Mouse (Mus musculus) kidney, adult 8-10 months (tissue): ENCODE measurements around the gene Utp4.
A peak's percentile ranks its signal among the peaks of the same experiment; 100 is the strongest.

Source experiments
- DNase-seq, 2 experiments: peaks; one replicate each; pipeline ENCODE4 v3.0.0; 2022

The Utp4 gene

DNA sequence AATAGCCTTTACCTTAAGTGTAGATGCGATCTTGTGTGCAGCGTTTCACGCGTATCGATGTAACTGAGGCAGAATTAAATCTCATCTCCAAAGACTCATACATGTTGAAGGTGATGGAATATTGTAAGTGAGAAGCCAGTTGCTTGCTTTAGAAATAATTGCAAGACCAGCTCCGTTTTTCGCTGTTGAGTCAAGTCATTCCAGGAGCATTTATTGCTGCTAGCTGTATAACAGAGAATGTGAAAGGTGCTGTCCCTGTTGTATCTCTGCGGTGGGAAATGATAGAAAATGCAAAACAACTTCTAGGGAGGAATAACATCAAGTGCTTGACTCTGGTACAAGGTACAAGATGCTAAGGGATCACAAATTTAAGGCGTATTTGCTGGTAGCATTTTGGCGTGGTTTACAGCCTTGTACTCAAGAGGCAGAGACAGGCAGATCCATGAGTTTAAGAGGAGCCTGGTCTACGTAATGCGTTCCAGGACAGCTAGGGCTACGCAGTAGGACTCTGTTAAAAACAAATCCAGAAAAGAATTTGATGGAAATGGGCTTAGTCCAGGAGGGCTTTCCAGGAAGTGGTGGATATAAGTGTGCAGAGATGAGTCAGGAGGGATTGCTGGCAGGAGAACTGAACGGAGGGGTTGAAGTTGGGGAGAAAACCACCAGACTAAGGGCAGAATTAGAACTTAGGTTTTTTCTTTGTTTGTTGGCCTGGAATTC, 43.8 kb downstream of the Utp4 start:
- no peak for DNase-seq

DNA sequence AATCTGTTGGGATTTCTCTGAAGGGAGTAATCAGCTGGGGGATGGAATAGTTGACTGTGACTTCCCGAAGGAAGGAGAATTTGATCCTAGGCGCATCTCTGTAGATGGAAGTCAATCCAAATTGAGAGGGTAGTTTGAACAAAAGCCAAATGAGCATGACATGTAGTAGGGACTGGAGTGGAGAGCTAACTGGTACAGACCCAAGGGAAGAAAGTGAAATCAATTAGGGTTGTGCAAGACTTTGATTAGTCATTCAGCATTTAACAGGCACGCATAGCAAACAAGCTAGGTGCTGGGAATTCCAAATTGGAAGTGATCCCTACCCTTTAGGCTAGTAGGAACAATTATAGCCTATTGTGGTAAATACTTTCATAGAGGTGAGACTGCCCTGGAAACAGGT, 48.4 kb downstream of the Utp4 start:
- no peak for DNase-seq

- no peak for DNase-seq
Measured at GRCm38 (mm10) chr8:106943874-106944418, 50.5 kb downstream of the Utp4 start.

DNA sequence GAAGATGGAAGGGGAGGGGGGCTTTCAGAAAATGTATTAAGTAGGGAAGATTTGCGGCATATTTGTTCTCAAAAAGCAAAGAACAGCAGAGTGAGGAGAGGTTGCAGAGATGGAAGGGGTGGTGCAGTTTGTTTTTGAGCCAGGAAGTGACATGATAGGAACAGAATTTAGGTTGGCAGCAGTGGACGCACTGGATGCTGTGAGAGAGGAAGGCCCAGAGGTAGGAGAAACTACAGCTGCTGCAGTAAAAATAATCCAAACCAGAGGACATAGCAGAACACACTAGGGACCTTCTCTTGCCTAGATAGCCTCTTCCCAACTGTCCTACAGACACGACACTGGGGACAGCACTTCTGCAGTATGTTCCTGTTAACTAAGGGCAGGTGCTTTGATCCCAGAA, 51.3 kb downstream of the Utp4 start:
- DNase-seq: no peak

GRCm38 (mm10) chr8:106948678-106949243, 55.3 kb downstream of the Utp4 start:
- no peak for DNase-seq

DNA sequence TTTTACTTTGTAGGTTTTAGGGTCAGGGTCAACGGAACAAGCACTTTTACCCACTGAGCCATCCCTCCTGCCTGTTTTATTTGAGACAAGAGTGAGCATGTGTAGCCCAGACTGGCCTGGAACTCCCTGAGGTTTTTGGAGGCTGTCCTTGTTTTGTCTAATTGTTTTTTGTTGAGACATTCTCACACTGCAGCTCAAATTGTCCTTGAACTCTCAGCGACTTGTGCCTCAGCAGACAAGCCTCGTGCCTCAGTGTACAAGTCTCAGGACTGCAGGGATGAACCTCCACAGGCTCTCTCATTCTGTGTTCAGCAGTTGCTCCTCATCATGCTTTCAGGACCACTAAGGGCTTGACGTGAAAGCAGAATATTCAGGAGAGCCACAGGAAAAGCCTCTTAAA, 58.3 kb downstream of the Utp4 start:
- DNase-seq: no peak

- no peak for DNase-seq
Measured at GRCm38 (mm10) chr8:106953571-106953970, 60.1 kb downstream of the Utp4 start.

DNA sequence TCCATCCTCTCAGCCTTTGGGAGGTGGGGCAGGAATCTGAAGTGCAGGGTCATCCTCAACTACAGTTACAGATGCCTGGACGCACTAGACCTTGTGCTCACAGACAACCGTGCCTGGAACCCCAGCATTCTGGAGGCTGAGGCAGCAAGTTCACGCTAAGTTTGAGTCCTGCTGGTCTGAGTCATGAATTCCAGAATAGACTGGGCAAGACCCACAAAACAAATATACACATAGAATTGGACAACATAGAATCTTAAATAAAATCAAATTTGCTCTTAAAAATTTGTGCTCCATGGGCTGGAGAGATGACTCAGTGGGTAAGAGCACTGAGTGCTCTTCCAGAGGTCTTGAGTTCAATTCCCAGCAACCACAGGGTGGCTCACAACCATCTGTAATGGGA, 63.6 kb downstream of the Utp4 start:
- DNase-seq: no peak

GRCm38 (mm10) chr8:106958212-106958611, 64.8 kb downstream of the Utp4 start:
- DNase-seq: no peak

DNA sequence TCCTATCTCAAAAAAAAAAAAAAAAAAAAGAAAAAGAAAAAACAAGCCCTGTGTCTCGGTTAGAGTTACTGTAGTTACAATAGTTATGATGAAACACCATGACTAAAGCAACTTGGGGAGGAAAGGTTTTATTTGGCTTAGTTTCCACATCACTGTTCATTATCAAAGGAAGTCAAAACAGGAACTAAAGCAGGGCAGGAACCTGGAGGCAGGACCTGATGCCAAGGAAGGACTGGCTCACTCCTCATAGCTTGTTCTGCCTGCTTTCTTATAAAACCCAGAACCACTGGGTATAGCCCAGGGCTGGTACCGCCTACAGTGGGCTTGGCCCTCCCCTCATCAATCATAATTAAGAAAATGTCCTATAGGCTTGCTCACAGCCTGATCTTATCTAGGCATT, 66.2 kb downstream of the Utp4 start:
- DNase-seq: no peak

DNA sequence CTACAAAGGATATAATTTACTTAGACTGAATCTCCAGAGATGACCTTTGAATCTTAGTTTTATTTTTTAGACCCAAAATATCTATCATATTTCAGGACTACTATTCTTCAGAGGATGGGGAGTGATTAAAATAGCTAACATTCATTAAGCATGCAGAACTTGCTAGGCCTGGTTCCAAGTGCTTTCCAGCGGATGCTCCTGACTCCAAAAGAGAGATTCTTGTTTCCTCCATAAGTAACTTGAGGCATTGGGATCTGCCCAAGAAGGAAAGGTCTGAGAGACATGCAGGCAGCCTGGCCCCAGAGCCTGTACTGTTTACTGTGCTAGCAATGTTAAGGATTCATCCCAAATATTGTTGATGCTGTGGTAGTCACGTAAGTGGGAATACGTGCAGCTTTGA, 68.9 kb downstream of the Utp4 start:
- DNase-seq: peak in 1 of 2 experiments; percentile 29

DNA sequence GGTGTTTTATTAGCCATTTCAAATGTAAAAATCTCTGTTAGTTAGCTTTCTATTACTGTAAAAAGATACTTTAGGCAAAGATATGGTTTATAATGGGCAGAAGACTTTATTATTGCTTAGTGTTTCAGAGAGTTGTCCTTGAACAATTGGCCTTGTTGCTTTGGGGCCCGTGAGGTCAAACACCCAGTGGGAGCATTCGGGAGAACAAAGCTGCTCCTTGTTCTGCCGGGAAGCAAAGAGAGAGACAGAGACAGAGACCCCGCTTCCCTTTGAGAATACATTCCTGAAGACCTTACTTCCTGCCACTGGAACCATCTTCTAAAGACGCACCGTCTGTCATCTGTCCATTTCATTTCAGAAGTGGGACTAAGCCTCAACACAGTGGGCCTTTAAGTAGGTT, 69.9 kb downstream of the Utp4 start:
- DNase-seq: no peak

- DNase-seq: no peak
Measured at GRCm38 (mm10) chr8:106964573-106964972, 71.1 kb downstream of the Utp4 start.

- DNase-seq: no peak
Measured at GRCm38 (mm10) chr8:106969964-106970363, 76.5 kb downstream of the Utp4 start.

DNA sequence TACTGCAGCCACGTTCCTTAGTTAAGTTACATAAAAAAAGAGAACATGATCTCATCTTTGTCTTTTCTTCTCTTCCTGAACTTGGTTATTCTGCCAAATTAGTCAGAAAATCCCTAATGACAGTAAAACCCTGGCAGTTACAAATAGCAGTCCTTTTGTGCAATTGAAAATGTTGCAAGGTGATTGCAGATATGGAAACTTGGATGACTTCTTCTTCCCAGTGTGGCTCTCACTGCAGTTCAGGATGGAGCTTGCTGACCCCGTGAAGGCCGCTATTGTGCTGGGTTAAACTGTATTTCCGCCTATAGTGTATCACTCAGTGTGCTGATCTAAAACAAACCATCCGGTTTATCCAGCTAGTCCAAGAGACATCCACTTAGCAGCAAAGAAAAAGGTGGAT, 78.5 kb downstream of the Utp4 start:
- DNase-seq: peak; percentile 25 to 26
